In genomic region chr5:89709459-89709858, GRCm38 (mm10) we compare ENCODE assay signal across 25 mouse cellular contexts.
"Had no signal": no experiment of that assay in that cellular context is flagged by ENCODE, and none has a peak within 500 bp of the region (broad histone marks: within the 10 kb centered on the region; RNA-seq: fewer than 3 reads in every experiment).

No protein-coding gene starts in this region.

- H3K4me3 ChIP-seq: gastrocnemius, adult 2 months; heart, embryonic 10.5 days; heart, embryonic 12.5 days; hindbrain, embryonic 10.5 days; hindbrain, embryonic 12.5 days; kidney, embryonic 15.5 days; limb, embryonic 13.5 days; limb, embryonic 15.5 days had no signal

- H3K36me3 ChIP-seq: heart, embryonic 10.5 days; hindbrain, embryonic 12.5 days; kidney, embryonic 15.5 days had no signal

- ATAC-seq: hindbrain, embryonic 16.5 days; inflammation-experienced regulatory T-cells, adult 6 months had no signal

- H3K4me2 ChIP-seq: heart, embryonic 12.5 days; hindbrain, embryonic 12.5 days; hindbrain, embryonic 14.5 days; kidney, embryonic 15.5 days; limb, embryonic 13.5 days; limb, embryonic 15.5 days had no signal

- H3K4me1 ChIP-seq: hindbrain, embryonic 10.5 days; hindbrain, embryonic 12.5 days; kidney, embryonic 15.5 days; limb, embryonic 15.5 days had no signal

- H3K27ac ChIP-seq: gastrocnemius, adult 2 months; heart, embryonic 10.5 days; hindbrain, embryonic 10.5 days; hindbrain, embryonic 12.5 days; hindbrain, embryonic 14.5 days; kidney, embryonic 15.5 days; kidney, postnatal 0 days; limb, embryonic 13.5 days; limb, embryonic 15.5 days had no signal

- H3K9me3 ChIP-seq: heart, embryonic 10.5 days; heart, embryonic 12.5 days; hindbrain, embryonic 10.5 days; hindbrain, embryonic 12.5 days; kidney, embryonic 15.5 days; limb, embryonic 13.5 days; limb, embryonic 15.5 days had no signal

- H3K9ac ChIP-seq: heart, embryonic 12.5 days; hindbrain, embryonic 12.5 days; hindbrain, embryonic 14.5 days; kidney, embryonic 15.5 days; limb, embryonic 13.5 days; limb, embryonic 15.5 days had no signal

- DNase-seq: gastrocnemius, adult 2 months; gastrocnemius, postnatal 10 days; gastrocnemius, postnatal 25 days; heart, adult 18-20 months; heart, postnatal 10 days; heart, postnatal 4 days; kidney, adult 11 months; kidney, adult 2 months; kidney, adult 9 months; kidney, postnatal 14 days; kidney, postnatal 36 days; layer of hippocampus, adult 9-11 months; layer of hippocampus, postnatal 36 days; left cerebral cortex, postnatal 4 days had no signal

- H3K27me3 ChIP-seq: heart, embryonic 12.5 days; hindbrain, embryonic 12.5 days; kidney, embryonic 15.5 days; limb, embryonic 13.5 days; limb, embryonic 15.5 days had no signal
